Mouse (Mus musculus): ENCODE measurements around the gene Gm21731. TPM values are rescaled to one million over a fixed set of nuclear protein-coding genes. Genes with fewer than 3 reads are reported as not detected.
"Not testable (repeated sequence)": the region's sequence is repeated elsewhere in the genome, so short reads cannot be mapped to it uniquely, and the experiment has no call there.

Gm21731 gene
- polyA plus RNA-seq, 1 experiment from 2014 or later, result not detected

DNA sequence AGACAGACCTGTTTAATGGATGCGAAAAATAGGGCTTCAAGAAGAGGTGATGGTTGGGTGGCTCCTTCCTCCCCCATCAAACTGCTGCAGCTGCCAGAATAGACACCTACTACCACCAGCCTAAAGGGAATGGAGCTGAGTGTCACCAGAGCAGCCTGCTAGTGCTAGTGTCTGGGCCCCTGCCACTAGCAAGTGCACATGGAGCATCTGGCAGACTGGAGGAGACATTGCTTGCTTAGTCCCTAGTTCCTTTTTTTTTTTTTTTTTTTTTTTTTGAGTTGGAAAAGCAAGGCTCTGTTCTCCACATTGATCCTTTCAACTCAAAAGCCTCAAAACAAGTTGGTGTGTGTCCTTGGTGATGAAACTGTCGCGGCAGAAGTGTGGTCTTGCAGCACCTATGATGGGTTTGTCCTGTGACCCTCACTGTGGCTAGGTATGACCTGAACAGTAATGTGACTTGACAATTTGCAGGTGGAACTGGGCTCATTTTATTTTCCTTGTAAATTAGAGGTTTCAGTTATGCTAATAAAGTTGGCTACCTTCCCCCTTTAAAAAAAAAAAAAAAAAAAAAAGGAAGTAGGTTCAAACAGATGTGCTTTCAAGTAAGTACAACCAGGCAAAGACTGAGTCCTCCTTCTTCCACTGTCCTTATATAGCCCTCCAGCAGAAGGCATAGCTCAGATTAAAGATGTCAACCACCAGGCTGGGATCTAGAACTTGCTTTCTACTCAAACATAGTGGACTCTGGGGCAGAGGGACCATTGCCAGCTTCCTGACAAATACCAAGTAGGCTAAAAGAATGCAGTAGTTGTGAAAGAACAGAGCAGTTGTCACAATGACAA, 20.1 kb downstream of the Gm21731 start:
- H3K9ac ChIP-seq (replicated peaks; ENCODE audit: low read depth, low read length); H3K4me1 ChIP-seq (ENCODE audit: control insufficient read depth, insufficient read depth, low read length); H3K36me3 ChIP-seq (ENCODE audit: control insufficient read depth, insufficient read depth, low read length); H3K27ac ChIP-seq (ENCODE audit: low read depth, low read length); H3K4me2 ChIP-seq (ENCODE audit: low read depth, low read length); H3K4me3 ChIP-seq (ENCODE audit: low read depth, low read length); H3K9me3 ChIP-seq (ENCODE audit: control insufficient read depth, low read length); H3K27me3 ChIP-seq (ENCODE audit: control insufficient read depth, insufficient read depth, low read length); ATAC-seq (ENCODE audit: low read depth): not testable (repeated sequence)
- WGBS, result 97% methylated on average over 3 of the region's 3 CpGs

GRCm38 (mm10) chr13:120259718-120260117, 20.8 kb downstream of the Gm21731 start:
- 68% methylated on average over 3 of the region's 3 CpGs for WGBS
- H3K4me1 ChIP-seq (ENCODE audit: control insufficient read depth, insufficient read depth, low read length), result not testable (repeated sequence)

GRCm38 (mm10) chr13:120262870-120263269, 24.0 kb downstream of the Gm21731 start, which contains the start of gene AF067061:
Gene AF067061 (plus strand): TSS chr13:120263114.
- not testable (repeated sequence) for H3K27me3 ChIP-seq (ENCODE audit: control insufficient read depth, insufficient read depth, low read length); H3K4me1 ChIP-seq (ENCODE audit: control insufficient read depth, insufficient read depth, low read length); H3K4me3 ChIP-seq (ENCODE audit: low read depth, low read length); ATAC-seq (ENCODE audit: low read depth); H3K9ac ChIP-seq (replicated peaks; ENCODE audit: low read depth, low read length); H3K4me2 ChIP-seq (ENCODE audit: low read depth, low read length); H3K27ac ChIP-seq (ENCODE audit: low read depth, low read length); H3K36me3 ChIP-seq (ENCODE audit: control insufficient read depth, insufficient read depth, low read length); H3K9me3 ChIP-seq (ENCODE audit: control insufficient read depth, low read length)
- 90% methylated on average over 2 of the region's 2 CpGs for WGBS

More at GRCm38 (mm10) chr13:120259718-120260117, 20.8 kb downstream of the Gm21731 start:
- H3K27me3 ChIP-seq (ENCODE audit: control insufficient read depth, insufficient read depth, low read length); H3K27ac ChIP-seq (ENCODE audit: low read depth, low read length); H3K36me3 ChIP-seq (ENCODE audit: control insufficient read depth, insufficient read depth, low read length); H3K4me3 ChIP-seq (ENCODE audit: low read depth, low read length); H3K9me3 ChIP-seq (ENCODE audit: control insufficient read depth, low read length); H3K4me2 ChIP-seq (ENCODE audit: low read depth, low read length); H3K9ac ChIP-seq (replicated peaks; ENCODE audit: low read depth, low read length); ATAC-seq (ENCODE audit: low read depth): not testable (repeated sequence)

DNA sequence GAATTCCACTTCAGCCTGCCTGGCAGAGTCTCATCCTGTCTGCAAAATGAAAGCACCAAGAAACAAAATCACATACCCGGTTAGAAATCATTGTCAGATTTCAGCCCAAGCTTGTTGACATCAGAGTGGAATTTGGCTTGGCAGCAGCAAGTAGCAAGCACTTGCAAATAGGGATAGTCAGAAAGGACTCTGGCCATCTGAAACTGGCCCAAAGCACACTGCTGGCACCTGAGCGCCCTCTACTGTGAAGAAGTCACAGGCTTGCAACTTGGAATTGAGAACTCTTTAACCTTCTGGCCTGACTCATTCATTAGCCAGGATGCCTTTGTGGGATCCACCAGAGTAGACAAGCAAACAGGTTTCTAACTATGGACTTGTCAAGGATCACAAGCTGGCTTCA, 38.9 kb downstream of the Gm21731 start:
- not testable (repeated sequence) for H3K9me3 ChIP-seq (ENCODE audit: control insufficient read depth, low read length); H3K36me3 ChIP-seq (ENCODE audit: control insufficient read depth, insufficient read depth, low read length); H3K9ac ChIP-seq (replicated peaks; ENCODE audit: low read depth, low read length); ATAC-seq (ENCODE audit: low read depth); H3K4me2 ChIP-seq (ENCODE audit: low read depth, low read length); H3K4me1 ChIP-seq (ENCODE audit: control insufficient read depth, insufficient read depth, low read length); H3K27ac ChIP-seq (ENCODE audit: low read depth, low read length); H3K4me3 ChIP-seq (ENCODE audit: low read depth, low read length); H3K27me3 ChIP-seq (ENCODE audit: control insufficient read depth, insufficient read depth, low read length)
- 32% methylated on average over 2 of the region's 2 CpGs for WGBS

GRCm38 (mm10) chr13:120278784-120279183, 39.9 kb downstream of the Gm21731 start:
- H3K27ac ChIP-seq (ENCODE audit: low read depth, low read length), result no peak overlapping the region
- no peaks in the 10 kb centered on the region for H3K4me1 ChIP-seq (ENCODE audit: control insufficient read depth, insufficient read depth, low read length)
- H3K4me2 ChIP-seq (ENCODE audit: low read depth, low read length), result no peak overlapping the region
- no peaks in the 10 kb centered on the region for H3K36me3 ChIP-seq (ENCODE audit: control insufficient read depth, insufficient read depth, low read length)
- WGBS, result 95% methylated on average over 9 of the region's 9 CpGs
- ATAC-seq (ENCODE audit: low read depth), result no peak
- no peaks in the 10 kb centered on the region for H3K27me3 ChIP-seq (ENCODE audit: control insufficient read depth, insufficient read depth, low read length)
- no peak overlapping the region for H3K9ac ChIP-seq (replicated peaks; ENCODE audit: low read depth, low read length)
- no peaks in the 10 kb centered on the region for H3K9me3 ChIP-seq (ENCODE audit: control insufficient read depth, low read length)
- H3K4me3 ChIP-seq (ENCODE audit: low read depth, low read length), result no peak overlapping the region

Other genes starting within 250 kb of the Gm21731 start
- gene Gm36079, start 212.1 kb upstream of the Gm21731 start, polyA plus RNA-seq (2014; fragmentation: Nextera tagmentation; extraction: Ambion mirVana), result not detected in 2 replicates
- gene Gm21188, start 186.9 kb upstream of the Gm21731 start, polyA plus RNA-seq (2014; fragmentation: Nextera tagmentation; extraction: Ambion mirVana), result not detected in 2 replicates
- not detected in 2 replicates for gene Gm20767, start 98.9 kb upstream of the Gm21731 start, polyA plus RNA-seq (2014; fragmentation: Nextera tagmentation; extraction: Ambion mirVana)
- gene Gm21818, start 66.7 kb upstream of the Gm21731 start, polyA plus RNA-seq (2014; fragmentation: Nextera tagmentation; extraction: Ambion mirVana), result not detected in 2 replicates
- gene Gm21762, start 23.2 kb upstream of the Gm21731 start, polyA plus RNA-seq (2014; fragmentation: Nextera tagmentation; extraction: Ambion mirVana), result not detected in 2 replicates
- gene AF067061, start 24.0 kb downstream of the Gm21731 start, polyA plus RNA-seq (2014; fragmentation: Nextera tagmentation; extraction: Ambion mirVana), result not detected in 2 replicates
- gene BC147527, start 61.3 kb downstream of the Gm21731 start, polyA plus RNA-seq (2014; fragmentation: Nextera tagmentation; extraction: Ambion mirVana), result 0.27 TPM in 1 of 2 replicates, not detected in the other
- gene Tcstv3, start 77.8 kb downstream of the Gm21731 start, polyA plus RNA-seq (2014; fragmentation: Nextera tagmentation; extraction: Ambion mirVana), result not detected in 2 replicates

Data from neural tube, embryonic 14.5 days (tissue).